ENCODE assay signal across 1 mouse cellular context in genomic region chr13:81782971-81783404, GRCm38 (mm10).
TF ChIP-seq lines count a peak whose summit lies in the region.

TSS of gene Cetn3 (plus strand) at chr13:81783077.

TF ChIP-seq in CH12.LX, 34 proteins besides CTCF, POLR2A, EP300 and RAD21 (continued from another document):
- peak; percentile 76 for TF ChIP-seq CHD2 (IDR thresholded peaks at IDR 0.05; ENCODE audit: low read length)
